ENCODE assay signal across 14 mouse cellular contexts in genomic region chr9:70047839-70048238, GRCm38 (mm10). TPM values are rescaled to one million over a fixed set of nuclear protein-coding genes. Genes with fewer than 3 reads are reported as not detected.
DNase-seq lines count a peak whose midpoint lies in the region; ATAC-seq lines count a peak whose summit lies in the region.
"Had no signal": no experiment of that assay in that cellular context is flagged by ENCODE, and none has a peak within 500 bp of the region (broad histone marks: within the 10 kb centered on the region; RNA-seq: fewer than 3 reads in every experiment).

No protein-coding gene starts in this region.

- peaks cover 19% of the 10 kb centered on the region for H3K4me1 ChIP-seq in kidney, embryonic 16.5 days (ENCODE audit: insufficient read depth, low read length)
- peaks cover 25% of the 10 kb centered on the region for H3K4me1 ChIP-seq in stomach, embryonic 14.5 days (ENCODE audit: control insufficient read depth, insufficient read depth, low read length)
- H3K4me1 ChIP-seq in liver, embryonic 12.5 days: peaks cover 49% of the 10 kb centered on the region

- H3K9me3 ChIP-seq in kidney, embryonic 16.5 days (ENCODE audit: low read length): no peaks in the 10 kb centered on the region
- H3K9me3 ChIP-seq in stomach, embryonic 14.5 days (ENCODE audit: control insufficient read depth, low read depth, low read length): no peaks in the 10 kb centered on the region
- no peaks in the 10 kb centered on the region for H3K9me3 ChIP-seq in liver, embryonic 12.5 days (replicated peaks)

- no peak overlapping the region for H3K4me3 ChIP-seq in kidney, embryonic 16.5 days (ENCODE audit: low read length)
- H3K4me3 ChIP-seq in stomach, embryonic 14.5 days (ENCODE audit: low read depth, low read length): no peak overlapping the region
- no peak overlapping the region for H3K4me3 ChIP-seq in liver, embryonic 12.5 days

- H3K4me2 ChIP-seq in kidney, embryonic 16.5 days (replicated peaks; ENCODE audit: low read depth, low read length): no peak overlapping the region
- no peak overlapping the region for H3K4me2 ChIP-seq in stomach, embryonic 14.5 days (replicated peaks; ENCODE audit: low read depth, low read length)
- no peak overlapping the region for H3K4me2 ChIP-seq in liver, embryonic 12.5 days

- 40% methylated on average over 3 of the region's 3 CpGs for WGBS in kidney, embryonic 16.5 days
- WGBS in stomach, embryonic 14.5 days: 35% methylated on average over 3 of the region's 3 CpGs
- 74% methylated on average over 3 of the region's 3 CpGs for WGBS in liver, embryonic 12.5 days (ENCODE audit: insufficient replicate concordance)

- H3K36me3 ChIP-seq in kidney, embryonic 16.5 days (ENCODE audit: insufficient read depth, low read length): no peaks in the 10 kb centered on the region
- no peaks in the 10 kb centered on the region for H3K36me3 ChIP-seq in stomach, embryonic 14.5 days (ENCODE audit: control insufficient read depth, insufficient read depth, low read length)
- H3K36me3 ChIP-seq in liver, embryonic 12.5 days: no peaks in the 10 kb centered on the region

- no peaks in the 10 kb centered on the region for H3K27me3 ChIP-seq in kidney, embryonic 16.5 days (ENCODE audit: insufficient read depth, low read length)
- H3K27me3 ChIP-seq in stomach, embryonic 14.5 days (ENCODE audit: control insufficient read depth, insufficient read depth, low read length): no peaks in the 10 kb centered on the region
- H3K27me3 ChIP-seq in liver, embryonic 12.5 days (replicated peaks): peaks cover 4% of the 10 kb centered on the region; the same call in 1 of the 2 replicates
- H3K27me3 ChIP-seq: CH12.LX had no signal

- no peak for ATAC-seq in kidney, embryonic 16.5 days (ENCODE audit: low FRiP score, low TSS enrichment)
- no peak for ATAC-seq in stomach, embryonic 14.5 days (ENCODE audit: insufficient number of reproducible peaks, insufficient read depth, low FRiP score, low read depth)
- no peak for ATAC-seq in liver, embryonic 12.5 days

- no peak overlapping the region for H3K9ac ChIP-seq in kidney, embryonic 16.5 days (replicated peaks; ENCODE audit: low read length)
- H3K9ac ChIP-seq in stomach, embryonic 14.5 days (replicated peaks; ENCODE audit: low read depth, low read length): no peak overlapping the region
- H3K9ac ChIP-seq in liver, embryonic 12.5 days: no peak overlapping the region
- H3K9ac ChIP-seq: liver, embryonic 14.5 days had no signal

- no peak for DNase-seq in kidney, adult 18-20 months
- peak; percentile 77 for DNase-seq in ES-CJ7 (ENCODE audit: low read depth, low spot score)
- peak; percentile 59 for DNase-seq in forelimb bud, embryonic 11.5 days (ENCODE audit: low read depth, low spot score)
- no peak for DNase-seq in ovary, postnatal 36 days (ENCODE audit: low spot score)
- no peak for DNase-seq in right cerebral cortex, adult 18-20 months
- DNase-seq: cerebellum, postnatal 14 days; kidney, adult 8-10 months; spleen, adult 18-20 months; thymus, adult 18-20 months had no signal

- peak overlapping the region; percentile 11; the same call in 1 of the 2 replicates for H3K27ac ChIP-seq in kidney, embryonic 16.5 days (ENCODE audit: low read length)
- peak overlapping the region; percentile 63; the same call in 1 of the 2 replicates for H3K27ac ChIP-seq in stomach, embryonic 14.5 days (ENCODE audit: low read length)
- no peak overlapping the region for H3K27ac ChIP-seq in liver, embryonic 12.5 days
- H3K27ac ChIP-seq: liver, embryonic 14.5 days had no signal

RNA-seq across cellular contexts. Expression of gene Gcnt3, which starts 10.0 kb away (rescaled TPM):
- 1.5 and 1.7 TPM in 2 replicates for polyA plus RNA-seq in kidney, embryonic 16.5 days (2015; fragmentation: Nextera tagmentation; extraction: Ambion mirVana)
- polyA plus RNA-seq in stomach, embryonic 14.5 days (2014; fragmentation: Nextera tagmentation; extraction: Ambion mirVana): 9.8 and 10.4 TPM in 2 replicates
- not detected in 2 replicates for polyA plus RNA-seq in liver, embryonic 12.5 days (2016; fragmentation: Nextera tagmentation; extraction: Ambion mirVana)
- polyA plus RNA-seq: liver, embryonic 14.5 days had no signal

RNA-seq across cellular contexts. Expression of gene Gtf2a2, which starts 35.5 kb away (rescaled TPM):
- 174 and 181 TPM in 2 replicates for polyA plus RNA-seq in kidney, embryonic 16.5 days (2015; fragmentation: Nextera tagmentation; extraction: Ambion mirVana)
- polyA plus RNA-seq in stomach, embryonic 14.5 days (2014; fragmentation: Nextera tagmentation; extraction: Ambion mirVana): 207 and 215 TPM in 2 replicates
- 170 and 171 TPM in 2 replicates for polyA plus RNA-seq in liver, embryonic 12.5 days (2016; fragmentation: Nextera tagmentation; extraction: Ambion mirVana)

RNA-seq across cellular contexts. Expression of gene Bnip2, which starts 58.6 kb away (rescaled TPM):
- polyA plus RNA-seq in kidney, embryonic 16.5 days (2015; fragmentation: Nextera tagmentation; extraction: Ambion mirVana): 111 and 116 TPM in 2 replicates
- polyA plus RNA-seq in stomach, embryonic 14.5 days (2014; fragmentation: Nextera tagmentation; extraction: Ambion mirVana): 119 and 120 TPM in 2 replicates
- 60.1 and 61.4 TPM in 2 replicates for polyA plus RNA-seq in liver, embryonic 12.5 days (2016; fragmentation: Nextera tagmentation; extraction: Ambion mirVana)

Comparison
In these comparisons a context has a peak if more than half of its experiments do, and no peak if none do; other contexts are left out.
1. DNase-seq: peak in ES-CJ7 (single experiment) and forelimb bud, embryonic 11.5 days (single experiment); none in kidney, adult 18-20 months (single experiment), ovary, postnatal 36 days (single experiment) and right cerebral cortex, adult 18-20 months (single experiment).